In genomic region chr4:149886298-149887271, GRCm38 (mm10) we compare ENCODE assay signal across 9 mouse cellular contexts.
DNase-seq lines count a peak whose midpoint lies in the region; ATAC-seq and TF ChIP-seq lines count a peak whose summit lies in the region.
"Had no signal": no experiment of that assay in that cellular context is flagged by ENCODE, and none has a peak within 500 bp of the region (broad histone marks: within the 10 kb centered on the region; RNA-seq: fewer than 3 reads in every experiment).

No protein-coding gene starts in this region.

- H3K9ac ChIP-seq in forebrain, postnatal 0 days, result no peak overlapping the region
- H3K9ac ChIP-seq in stomach, embryonic 16.5 days (ENCODE audit: low read length), result 0 out of 2 replicates have a peak overlapping the region, but pooled peaks have one; percentile 1
- no peak overlapping the region for H3K9ac ChIP-seq in stomach, postnatal 0 days (ENCODE audit: low read length)
- H3K9ac ChIP-seq: forebrain, embryonic 15.5 days had no signal

- H3K27me3 ChIP-seq in forebrain, embryonic 10.5 days (ENCODE audit: poor library complexity, severe bottlenecking), result 0 out of 2 replicates have a peak, but pooled peaks cover 6% of the 10 kb centered on the region
- no peaks in the 10 kb centered on the region for H3K27me3 ChIP-seq in forebrain, postnatal 0 days (ENCODE audit: insufficient read depth, low read length)
- H3K27me3 ChIP-seq in stomach, embryonic 16.5 days (ENCODE audit: control insufficient read depth, insufficient read depth, low read length), result no peaks in the 10 kb centered on the region
- H3K27me3 ChIP-seq in stomach, postnatal 0 days (ENCODE audit: control insufficient read depth, insufficient read depth, low read length), result no peaks in the 10 kb centered on the region
- H3K27me3 ChIP-seq: forebrain, embryonic 15.5 days had no signal

- H3K4me3 ChIP-seq in forebrain, embryonic 10.5 days, result no peak overlapping the region
- H3K4me3 ChIP-seq in forebrain, postnatal 0 days (ENCODE audit: low read depth, low read length), result no peak overlapping the region
- H3K4me3 ChIP-seq in stomach, embryonic 16.5 days (replicated peaks; ENCODE audit: low read length), result no peak overlapping the region
- no peak overlapping the region for H3K4me3 ChIP-seq in stomach, postnatal 0 days (ENCODE audit: low read depth, low read length)
- H3K4me3 ChIP-seq: forebrain, embryonic 15.5 days had no signal

- peaks cover 55% of the 10 kb centered on the region for H3K4me1 ChIP-seq in forebrain, embryonic 10.5 days
- no peaks in the 10 kb centered on the region for H3K4me1 ChIP-seq in forebrain, postnatal 0 days (ENCODE audit: insufficient read depth)
- H3K4me1 ChIP-seq in stomach, embryonic 16.5 days (ENCODE audit: control insufficient read depth, insufficient read depth, low read length), result peaks cover 35% of the 10 kb centered on the region
- peaks cover 12% of the 10 kb centered on the region; the same call in 1 of the 2 replicates for H3K4me1 ChIP-seq in stomach, postnatal 0 days (replicated peaks; ENCODE audit: control insufficient read depth, insufficient read depth)
- H3K4me1 ChIP-seq: forebrain, embryonic 15.5 days had no signal

- peak overlapping the region; percentile 69 for H3K27ac ChIP-seq in forebrain, embryonic 10.5 days
- no peak overlapping the region for H3K27ac ChIP-seq in forebrain, postnatal 0 days (ENCODE audit: low read depth, low read length)
- no peak overlapping the region for H3K27ac ChIP-seq in stomach, embryonic 16.5 days (ENCODE audit: low read length)
- H3K27ac ChIP-seq in stomach, postnatal 0 days (replicated peaks), result no peak overlapping the region
- H3K27ac ChIP-seq: forebrain, embryonic 15.5 days had no signal

- no peak for TF ChIP-seq EP300 in stomach, postnatal 0 days (optimal IDR thresholded peaks at IDR 0.05)

- no peak for DNase-seq in forebrain, embryonic 10.5 days (ENCODE audit: extremely low spot score, low spot score)
- DNase-seq in forebrain, postnatal 0 days, result no peak
- no peak for DNase-seq in stomach, postnatal 0 days (ENCODE audit: low spot score)
- DNase-seq in kidney, postnatal 10 days, result peak; percentile 67
- no peak for DNase-seq in urinary bladder, adult 2 months (ENCODE audit: low spot score)
- no peak for DNase-seq in cerebellum, adult 9-11 months
- no peak for DNase-seq in lung, postnatal 10 days

- H3K9me3 ChIP-seq in forebrain, embryonic 10.5 days, result no peaks in the 10 kb centered on the region
- no peaks in the 10 kb centered on the region for H3K9me3 ChIP-seq in forebrain, postnatal 0 days (ENCODE audit: low read length)
- no peaks in the 10 kb centered on the region for H3K9me3 ChIP-seq in stomach, embryonic 16.5 days (replicated peaks; ENCODE audit: control insufficient read depth, low read length)
- no peaks in the 10 kb centered on the region for H3K9me3 ChIP-seq in stomach, postnatal 0 days (ENCODE audit: control insufficient read depth, low read length)
- H3K9me3 ChIP-seq: forebrain, embryonic 15.5 days had no signal

- WGBS in forebrain, embryonic 10.5 days, result 75% methylated on average over 18 of the region's 18 CpGs
- 72% methylated on average over 18 of the region's 18 CpGs for WGBS in forebrain, postnatal 0 days
- WGBS in stomach, embryonic 16.5 days, result 52% methylated on average over 18 of the region's 18 CpGs
- 60% methylated on average over 18 of the region's 18 CpGs for WGBS in stomach, postnatal 0 days

- no peak for ATAC-seq in forebrain, postnatal 0 days
- no peak for ATAC-seq in stomach, embryonic 16.5 days (ENCODE audit: insufficient read depth, low FRiP score)
- no peak for ATAC-seq in stomach, postnatal 0 days (ENCODE audit: low FRiP score, low TSS enrichment)
- ATAC-seq: forebrain, embryonic 15.5 days had no signal

- no peak overlapping the region for H3K4me2 ChIP-seq in forebrain, postnatal 0 days (ENCODE audit: low read depth)
- no peak overlapping the region for H3K4me2 ChIP-seq in stomach, embryonic 16.5 days (ENCODE audit: low read depth, low read length)
- no peak overlapping the region for H3K4me2 ChIP-seq in stomach, postnatal 0 days (replicated peaks; ENCODE audit: low read depth)
- H3K4me2 ChIP-seq: forebrain, embryonic 15.5 days had no signal

- H3K36me3 ChIP-seq in forebrain, embryonic 10.5 days (replicated peaks), result no peaks in the 10 kb centered on the region
- no peaks in the 10 kb centered on the region for H3K36me3 ChIP-seq in forebrain, postnatal 0 days (ENCODE audit: insufficient read depth)
- no peaks in the 10 kb centered on the region for H3K36me3 ChIP-seq in stomach, embryonic 16.5 days (ENCODE audit: control insufficient read depth, insufficient read depth, low read length)
- no peaks in the 10 kb centered on the region for H3K36me3 ChIP-seq in stomach, postnatal 0 days (ENCODE audit: control insufficient read depth, insufficient read depth, low read length)
- H3K36me3 ChIP-seq: forebrain, embryonic 15.5 days had no signal

- TF ChIP-seq CTCF in forebrain, postnatal 0 days (IDR thresholded peaks at IDR 0.05; ENCODE audit: low read depth), result no peak
- TF ChIP-seq CTCF in stomach, postnatal 0 days (IDR thresholded peaks at IDR 0.05; ENCODE audit: low read depth), result no peak
